Mouse (Mus musculus) heart, postnatal 0 days (tissue): ENCODE results near the gene Txk. TPM values are rescaled to one million over a fixed set of nuclear protein-coding genes. Genes with fewer than 3 reads are reported as not detected.

Source experiments
- ATAC-seq: fragments of 200-750 bp; cut with Nextera tagmentation; 2 replicates; pipeline ENCODE4 v1.8.0; 2017; ENCODE audit warnings: low read depth, moderate number of reproducible peaks, moderate library complexity; ENCODE audit not compliant: insufficient read depth
- DNase-seq: peaks from one replicate; pipeline ENCODE4 v3.0.0-alpha.2; 2016; ENCODE audit warnings: low spot score
- H3K27ac ChIP-seq: fragments of 300-500 bp; sonication (generic); 2 replicates; pipeline ENCODE4 v1.5.1; 2014; ENCODE audit warnings: low read depth, mild to moderate bottlenecking
- H3K27me3 ChIP-seq: fragments of 300-500 bp; sonication (generic); 2 replicates; pipeline ENCODE4 v1.6.1; 2014; ENCODE audit warnings: low read length, mixed read lengths; ENCODE audit not compliant: control insufficient read depth, insufficient read depth
- H3K36me3 ChIP-seq: fragments of 300-500 bp; sonication (generic); replicated peaks from 2 replicates; pipeline ENCODE4 v1.6.1; 2014; ENCODE audit warnings: low read length, mixed read lengths; ENCODE audit not compliant: control insufficient read depth, insufficient read depth
- H3K4me1 ChIP-seq: fragments of 300-500 bp; sonication (generic); 2 replicates; pipeline ENCODE4 v1.6.1; 2014; ENCODE audit warnings: antibody characterized with exemption; ENCODE audit not compliant: control insufficient read depth, insufficient read depth
- H3K4me2 ChIP-seq: fragments of 300-500 bp; sonication (generic); 2 replicates; pipeline ENCODE4 v1.6.1; 2014; ENCODE audit warnings: low read depth, mild to moderate bottlenecking, low read length, moderate library complexity
- H3K4me3 ChIP-seq: fragments of 300-500 bp; sonication (generic); 2 replicates; pipeline ENCODE4 v1.5.1; 2014; ENCODE audit warnings: low read depth, low read length
- H3K9ac ChIP-seq: fragments of 300-500 bp; sonication (generic); replicated peaks from 2 replicates; pipeline ENCODE4 v1.6.1; 2014; ENCODE audit warnings: low read depth, low read length, mixed read lengths
- H3K9me3 ChIP-seq: fragments of 300-500 bp; sonication (generic); replicated peaks from 2 replicates; pipeline ENCODE4 v1.6.1; 2016; ENCODE audit warnings: low read length; ENCODE audit not compliant: control insufficient read depth
- CTCF ChIP-seq: IDR thresholded peaks from 2 replicates; pipeline ENCODE4 v1.5.1; 2016; ENCODE audit warnings: antibody characterized with exemption, control low read depth, low read depth
- EP300 ChIP-seq: IDR thresholded peaks from 2 replicates; pipeline ENCODE4 v1.6.1; 2016; ENCODE audit warnings: antibody characterized with exemption, low read depth
- WGBS: fragments of 180-500 bp; shearing (Covaris S2); extraction: QIAGEN DNeasy Blood & Tissue Kit; methylation state at CpG from one replicate; pipeline ENCODE4 v1.1.7; 2014; 5-methylcytosine and 5-hydroxymethylcytosine counted together
- polyA plus RNA-seq: library from polyadenylated mRNA; unstranded; fragments of >200 nt; fragmentation: Nextera tagmentation; extraction: Ambion mirVana; gene quantifications from 2 replicates; pipeline ENCODE4 v1.2.1, GENCODE M21; 2015
- total RNA-seq: library from RNA; depleted of rRNA; stranded (reverse); fragments of >200 nt; gene quantifications from 2 replicates; pipeline ENCODE4 v1.2.3, GENCODE M21; 2014; ENCODE audit warnings: low replicate concordance

Txk gene
- total and polyA plus RNA-seq, 2 experiments from 2014 or later: not detected

GRCm38 (mm10) chr5:72785451-72785850 is 32.9 kb upstream of the Txk start:
- DNase-seq: no peak
- WGBS: 70% methylated on average over 4 of the region's 4 CpGs

GRCm38 (mm10) chr5:72784719-72785118 is 32.1 kb upstream of the Txk start:
- H3K36me3 ChIP-seq: peaks cover 8% of the 10 kb centered on the region; the same call in 1 of the 2 replicates
- H3K4me1 ChIP-seq: peaks cover 4% of the 10 kb centered on the region
- no peak overlapping the region for H3K27ac ChIP-seq
- no peaks in the 10 kb centered on the region for H3K27me3 ChIP-seq
- no peak overlapping the region for H3K4me3 ChIP-seq
- H3K4me2 ChIP-seq: no peak overlapping the region
- H3K9ac ChIP-seq: no peak overlapping the region
- H3K9me3 ChIP-seq: no peaks in the 10 kb centered on the region
- no peak for DNase-seq
- TF ChIP-seq CTCF: no peak
- TF ChIP-seq EP300: no peak
- 83% methylated on average over 3 of the region's 3 CpGs for WGBS
- no peak for ATAC-seq

More at GRCm38 (mm10) chr5:72785451-72785850, 32.9 kb upstream of the Txk start:
- Histone ChIP-seq H3K4me3 (no peak overlapping the region), H3K9ac (no peak overlapping the region), H3K27ac (no peak overlapping the region), H3K4me1 (peaks cover 4% of the 10 kb centered on the region), H3K27me3 (no peaks in the 10 kb centered on the region), H3K4me2 (no peak overlapping the region), H3K9me3 (no peaks in the 10 kb centered on the region), H3K36me3 (peaks cover 8% of the 10 kb centered on the region; the same call in 1 of the 2 replicates)
- TF ChIP-seq EP300 (no peak), CTCF (no peak)
- no peak for ATAC-seq

GRCm38 (mm10) chr5:72783957-72784356 is 31.4 kb upstream of the Txk start:
- ATAC-seq (no peak), DNase-seq (no peak)
- no peaks in the 10 kb centered on the region for H3K27me3 ChIP-seq
- WGBS: 76% methylated on average over 8 of the region's 8 CpGs
- H3K4me1 ChIP-seq: peaks cover 4% of the 10 kb centered on the region
- H3K4me3 ChIP-seq: no peak overlapping the region
- peaks cover 8% of the 10 kb centered on the region; the same call in 1 of the 2 replicates for H3K36me3 ChIP-seq
- no peak overlapping the region for H3K4me2 ChIP-seq
- no peak overlapping the region for H3K9ac ChIP-seq
- H3K27ac ChIP-seq: no peak overlapping the region
- no peak for TF ChIP-seq EP300
- no peak for TF ChIP-seq CTCF
- H3K9me3 ChIP-seq: no peaks in the 10 kb centered on the region

GRCm38 (mm10) chr5:72783123-72783522 is 30.5 kb upstream of the Txk start:
- Histone ChIP-seq H3K36me3 (peaks cover 8% of the 10 kb centered on the region; the same call in 1 of the 2 replicates), H3K27me3 (no peaks in the 10 kb centered on the region), H3K4me2 (no peak overlapping the region), H3K4me1 (peaks cover 4% of the 10 kb centered on the region), H3K4me3 (no peak overlapping the region), H3K27ac (0 out of 2 replicates have a peak overlapping the region, but pooled peaks have one; percentile 12), H3K9ac (no peak overlapping the region), H3K9me3 (no peaks in the 10 kb centered on the region)
- TF ChIP-seq EP300: no peak
- TF ChIP-seq CTCF: no peak
- no peak for DNase-seq
- no peak for ATAC-seq
- WGBS: 61% methylated on average over 7 of the region's 7 CpGs

GRCm38 (mm10) chr5:72781776-72782175 is 29.2 kb upstream of the Txk start:
- Histone ChIP-seq H3K4me1 (peaks cover 4% of the 10 kb centered on the region), H3K4me3 (no peak overlapping the region), H3K4me2 (no peak overlapping the region), H3K9ac (no peak overlapping the region), H3K27me3 (no peaks in the 10 kb centered on the region), H3K36me3 (peaks cover 8% of the 10 kb centered on the region; the same call in 1 of the 2 replicates), H3K27ac (no peak overlapping the region), H3K9me3 (no peaks in the 10 kb centered on the region)
- 50% methylated on average over 11 of the region's 11 CpGs for WGBS
- no peak for TF ChIP-seq EP300
- no peak for TF ChIP-seq CTCF
- ATAC-seq (peak; percentile 73), DNase-seq (peak; percentile 31)

- no peaks in the 10 kb centered on the region for H3K27me3 ChIP-seq
- no peak for DNase-seq
- H3K9me3 ChIP-seq: no peaks in the 10 kb centered on the region
- 0 out of 2 replicates have a peak, but pooled peaks cover 13% of the 10 kb centered on the region for H3K36me3 ChIP-seq
- no peak overlapping the region for H3K27ac ChIP-seq
- ATAC-seq: no peak
- peaks cover under 1% of the 10 kb centered on the region; the same call in 1 of the 2 replicates for H3K4me1 ChIP-seq
- TF ChIP-seq EP300: no peak
- no peak for TF ChIP-seq CTCF
- no peak overlapping the region for H3K4me2 ChIP-seq
- no peak overlapping the region for H3K9ac ChIP-seq
- no peak overlapping the region for H3K4me3 ChIP-seq
- WGBS: 90% methylated on average over 2 of the region's 2 CpGs
These were observed 24.0 kb upstream of the Txk start for GRCm38 (mm10) chr5:72776595-72776994.
